Mouse (Mus musculus): ENCODE data around the gene Dusp14. TPM values are rescaled to one million over a fixed set of nuclear protein-coding genes. Genes with fewer than 3 reads are reported as not detected.

Gene Dusp14
- polyA plus RNA-seq, 1 experiment from 2014 or later, result 8.8 TPM

DNA sequence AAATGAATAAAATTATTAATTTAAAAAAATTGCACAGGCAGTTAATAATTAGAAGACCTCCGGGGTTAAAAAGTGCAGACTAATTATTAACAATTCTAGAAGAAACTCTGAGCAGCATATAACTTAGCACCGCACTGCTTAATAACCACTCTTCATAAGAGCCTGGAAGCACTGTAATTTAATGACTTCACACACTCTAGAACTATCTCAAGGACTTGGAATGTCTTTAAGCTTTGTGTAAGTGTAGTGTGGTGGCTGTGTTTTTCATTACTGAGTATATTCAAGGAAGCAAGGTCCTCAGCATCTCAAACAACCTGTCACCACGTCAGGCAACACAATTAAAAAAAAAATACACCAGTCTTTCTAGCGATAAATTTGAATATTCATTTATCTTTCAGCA lies 26.0 kb upstream of the Dusp14 start:
- H3K27ac ChIP-seq (ENCODE audit: low read depth, low read length), result no peak overlapping the region
- DNase-seq (ENCODE audit: low spot score, missing footprints) (no peak), ATAC-seq (ENCODE audit: low FRiP score) (no peak)
- H3K4me1 ChIP-seq (ENCODE audit: control insufficient read depth, insufficient read depth, low read length), result no peaks in the 10 kb centered on the region
- 0 out of 2 replicates have a peak, but pooled peaks cover under 1% of the 10 kb centered on the region for H3K36me3 ChIP-seq (ENCODE audit: control insufficient read depth, insufficient read depth, low read length)
- WGBS, result 91% methylated on average over 4 of the region's 4 CpGs
- no peak overlapping the region for H3K4me3 ChIP-seq (ENCODE audit: low read depth, low read length)
- no peak overlapping the region for H3K9ac ChIP-seq (ENCODE audit: low read length)
- H3K4me2 ChIP-seq, result no peak overlapping the region
- no peaks in the 10 kb centered on the region for H3K27me3 ChIP-seq (ENCODE audit: control insufficient read depth, insufficient read depth, low read length)
- H3K9me3 ChIP-seq (ENCODE audit: control insufficient read depth, low read length), result no peaks in the 10 kb centered on the region

DNA sequence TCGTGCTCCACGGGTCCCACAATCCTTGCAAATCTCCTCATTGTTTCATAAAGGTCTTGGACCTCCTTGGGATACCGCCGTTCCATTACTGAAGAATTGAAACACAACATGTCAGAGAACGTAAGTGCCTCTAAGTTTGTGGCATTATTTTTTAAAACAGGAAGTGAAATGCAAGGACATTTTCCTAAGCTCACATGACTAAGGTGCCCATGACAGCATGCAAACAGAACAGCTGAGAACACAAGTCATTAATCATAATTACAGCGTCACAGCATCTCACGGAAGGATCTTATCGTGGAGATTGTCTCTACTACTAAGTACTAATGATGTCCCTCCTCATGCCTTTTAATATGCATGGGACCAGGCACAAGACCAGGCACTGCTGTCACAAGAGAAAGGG lies 21.5 kb upstream of the Dusp14 start:
- Histone ChIP-seq H3K4me3 (ENCODE audit: low read depth, low read length) (no peak overlapping the region), H3K27me3 (ENCODE audit: control insufficient read depth, insufficient read depth, low read length) (no peaks in the 10 kb centered on the region), H3K4me2 (no peak overlapping the region), H3K9ac (ENCODE audit: low read length) (no peak overlapping the region), H3K4me1 (ENCODE audit: control insufficient read depth, insufficient read depth, low read length) (no peaks in the 10 kb centered on the region), H3K9me3 (ENCODE audit: control insufficient read depth, low read length) (no peaks in the 10 kb centered on the region), H3K27ac (ENCODE audit: low read depth, low read length) (no peak overlapping the region), H3K36me3 (ENCODE audit: control insufficient read depth, insufficient read depth, low read length) (peaks cover 3% of the 10 kb centered on the region; the same call in 1 of the 2 replicates)
- 91% methylated on average over 8 of the region's 8 CpGs for WGBS
- DNase-seq (ENCODE audit: low spot score, missing footprints) (no peak), ATAC-seq (ENCODE audit: low FRiP score) (no peak)

DNA sequence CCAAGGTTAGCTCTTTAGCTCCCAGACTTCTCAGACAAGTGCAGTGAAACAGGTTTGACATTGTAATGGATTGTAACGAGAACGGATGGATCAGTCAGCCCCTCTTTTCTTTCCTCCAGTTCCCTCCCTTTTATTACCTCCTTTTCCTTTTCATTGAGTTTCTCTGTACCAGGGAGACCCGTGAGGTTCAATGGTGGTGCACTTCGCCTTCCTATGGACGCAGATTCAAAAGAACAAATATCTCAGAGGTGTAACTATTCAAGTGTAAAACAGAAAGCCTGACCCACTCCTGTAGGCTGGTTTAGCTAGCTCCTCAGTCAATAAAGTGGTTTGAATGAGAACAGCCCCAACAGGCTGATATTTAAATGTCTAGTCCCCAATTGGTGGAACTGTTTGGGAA lies 12.8 kb upstream of the Dusp14 start:
- Histone ChIP-seq H3K4me2 (no peak overlapping the region), H3K27me3 (ENCODE audit: control insufficient read depth, insufficient read depth, low read length) (no peaks in the 10 kb centered on the region), H3K4me1 (ENCODE audit: control insufficient read depth, insufficient read depth, low read length) (no peaks in the 10 kb centered on the region), H3K9me3 (ENCODE audit: control insufficient read depth, low read length) (no peaks in the 10 kb centered on the region), H3K36me3 (ENCODE audit: control insufficient read depth, insufficient read depth, low read length) (no peaks in the 10 kb centered on the region), H3K9ac (ENCODE audit: low read length) (no peak overlapping the region), H3K27ac (ENCODE audit: low read depth, low read length) (no peak overlapping the region), H3K4me3 (ENCODE audit: low read depth, low read length) (no peak overlapping the region)
- no peak for ATAC-seq (ENCODE audit: low FRiP score)
- WGBS, result 93% methylated on average over 5 of the region's 5 CpGs
- no peak for DNase-seq (ENCODE audit: low spot score, missing footprints)

DNA sequence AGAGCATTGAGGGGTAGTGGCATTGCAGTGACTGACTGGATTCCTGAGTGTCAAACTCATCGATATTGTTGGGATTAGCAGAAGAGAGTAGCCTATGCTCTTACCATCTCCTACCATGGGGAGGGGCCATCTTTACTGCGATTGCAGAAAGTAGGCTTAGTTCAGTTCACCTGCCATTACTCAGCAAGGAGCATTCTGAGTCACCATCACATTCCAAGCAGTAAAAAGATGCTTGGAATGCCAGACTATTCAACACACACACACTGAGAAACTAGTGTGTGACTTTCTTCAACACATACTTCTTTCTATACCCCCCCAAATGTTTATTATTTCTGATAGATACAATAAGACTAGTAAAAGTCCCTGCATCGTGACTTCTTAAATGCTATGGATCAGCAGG lies 11.3 kb upstream of the Dusp14 start:
- WGBS, result 88% methylated on average over 3 of the region's 3 CpGs
- no peak for ATAC-seq (ENCODE audit: low FRiP score)

DNA sequence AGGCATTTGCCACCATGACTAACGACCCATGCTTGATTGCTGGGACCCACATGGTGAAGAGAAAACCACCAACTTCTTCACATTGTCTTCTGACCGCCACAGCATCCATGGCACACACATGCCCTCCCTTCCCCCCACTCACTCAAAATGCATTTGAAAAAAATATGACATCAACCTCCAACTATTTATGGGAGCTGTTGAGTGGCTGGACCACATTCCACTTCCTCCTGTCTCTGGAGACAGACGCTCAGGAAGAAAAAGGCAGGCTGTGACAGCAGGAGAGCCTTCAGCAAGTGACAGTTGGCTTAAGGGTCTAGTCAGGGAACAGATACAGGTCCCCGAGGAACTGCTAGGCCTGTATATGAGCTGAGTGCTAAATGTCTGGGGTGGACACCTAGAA lies 10.8 kb upstream of the Dusp14 start:
- 90% methylated on average over 4 of the region's 4 CpGs for WGBS
- Histone ChIP-seq H3K4me1 (ENCODE audit: control insufficient read depth, insufficient read depth, low read length) (no peaks in the 10 kb centered on the region), H3K27me3 (ENCODE audit: control insufficient read depth, insufficient read depth, low read length) (no peaks in the 10 kb centered on the region), H3K9me3 (ENCODE audit: control insufficient read depth, low read length) (no peaks in the 10 kb centered on the region), H3K9ac (ENCODE audit: low read length) (no peak overlapping the region), H3K4me3 (ENCODE audit: low read depth, low read length) (no peak overlapping the region), H3K4me2 (no peak overlapping the region), H3K36me3 (ENCODE audit: control insufficient read depth, insufficient read depth, low read length) (no peaks in the 10 kb centered on the region), H3K27ac (ENCODE audit: low read depth, low read length) (no peak overlapping the region)
- ATAC-seq (ENCODE audit: low FRiP score), result no peak
- no peak for DNase-seq (ENCODE audit: low spot score, missing footprints)

More for the DNA sequence above, 11.3 kb upstream of the Dusp14 start:
- H3K27ac ChIP-seq (ENCODE audit: low read depth, low read length), result no peak overlapping the region
- H3K9ac ChIP-seq (ENCODE audit: low read length), result no peak overlapping the region
- no peaks in the 10 kb centered on the region for H3K36me3 ChIP-seq (ENCODE audit: control insufficient read depth, insufficient read depth, low read length)
- H3K4me3 ChIP-seq (ENCODE audit: low read depth, low read length), result no peak overlapping the region
- H3K4me1 ChIP-seq (ENCODE audit: control insufficient read depth, insufficient read depth, low read length), result no peaks in the 10 kb centered on the region
- H3K27me3 ChIP-seq (ENCODE audit: control insufficient read depth, insufficient read depth, low read length), result no peaks in the 10 kb centered on the region
- H3K9me3 ChIP-seq (ENCODE audit: control insufficient read depth, low read length), result no peaks in the 10 kb centered on the region
- no peak overlapping the region for H3K4me2 ChIP-seq
- no peak for DNase-seq (ENCODE audit: low spot score, missing footprints)

DNA sequence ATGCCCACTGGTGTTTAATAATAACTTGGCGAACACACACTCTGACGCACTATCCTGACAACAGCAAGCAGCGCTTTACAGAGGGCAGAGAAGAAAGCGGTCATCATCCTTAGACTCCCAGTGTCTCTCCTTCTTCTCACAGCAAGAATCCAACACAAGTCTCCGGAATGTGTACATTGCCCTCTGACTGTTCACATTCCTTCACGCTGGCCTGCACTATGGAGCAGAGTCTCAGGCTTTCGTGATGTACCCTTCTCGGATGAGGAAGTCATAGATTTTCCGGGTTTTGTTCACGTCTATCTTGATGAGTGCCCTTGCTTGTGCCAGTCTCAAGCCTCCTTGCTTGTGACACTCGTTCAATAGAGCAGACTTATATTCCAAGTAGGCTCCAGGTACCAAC lies 10.3 kb upstream of the Dusp14 start:
- ATAC-seq (ENCODE audit: low FRiP score), result no peak
- Histone ChIP-seq H3K27me3 (ENCODE audit: control insufficient read depth, insufficient read depth, low read length) (no peaks in the 10 kb centered on the region), H3K27ac (ENCODE audit: low read depth, low read length) (no peak overlapping the region), H3K36me3 (ENCODE audit: control insufficient read depth, insufficient read depth, low read length) (no peaks in the 10 kb centered on the region), H3K4me3 (ENCODE audit: low read depth, low read length) (no peak overlapping the region), H3K4me1 (ENCODE audit: control insufficient read depth, insufficient read depth, low read length) (no peaks in the 10 kb centered on the region), H3K4me2 (no peak overlapping the region), H3K9me3 (ENCODE audit: control insufficient read depth, low read length) (no peaks in the 10 kb centered on the region), H3K9ac (ENCODE audit: low read length) (no peak overlapping the region)
- 94% methylated on average over 11 of the region's 11 CpGs for WGBS
- DNase-seq (ENCODE audit: low spot score, missing footprints), result no peak

DNA sequence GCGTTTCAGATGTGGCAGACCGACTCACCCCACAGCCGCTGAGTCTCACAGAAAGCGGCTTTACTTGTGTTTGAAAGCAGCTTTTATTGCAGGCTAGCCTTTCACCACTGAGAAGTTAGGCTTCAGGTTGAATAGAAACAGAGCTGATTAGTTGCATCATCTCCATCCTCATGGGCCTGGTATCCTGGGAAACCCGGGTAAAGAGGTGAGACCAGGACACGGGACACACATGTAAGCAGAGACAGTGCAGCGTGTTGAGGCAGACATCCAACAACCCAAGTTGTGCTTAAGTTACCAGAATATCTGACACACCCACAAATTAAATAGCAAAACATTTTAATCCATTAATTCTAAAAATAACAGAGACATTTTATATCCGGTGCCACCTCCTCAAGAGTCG lies 9.5 kb upstream of the Dusp14 start:
- ATAC-seq (ENCODE audit: low FRiP score) (no peak), DNase-seq (ENCODE audit: low spot score, missing footprints) (no peak)
- Histone ChIP-seq H3K36me3 (ENCODE audit: control insufficient read depth, insufficient read depth, low read length) (no peaks in the 10 kb centered on the region), H3K9me3 (ENCODE audit: control insufficient read depth, low read length) (no peaks in the 10 kb centered on the region), H3K27me3 (ENCODE audit: control insufficient read depth, insufficient read depth, low read length) (no peaks in the 10 kb centered on the region), H3K9ac (ENCODE audit: low read length) (no peak overlapping the region), H3K27ac (ENCODE audit: low read depth, low read length) (no peak overlapping the region), H3K4me1 (ENCODE audit: control insufficient read depth, insufficient read depth, low read length) (no peaks in the 10 kb centered on the region), H3K4me2 (no peak overlapping the region), H3K4me3 (ENCODE audit: low read depth, low read length) (no peak overlapping the region)
- WGBS, result 93% methylated on average over 9 of the region's 9 CpGs

DNA sequence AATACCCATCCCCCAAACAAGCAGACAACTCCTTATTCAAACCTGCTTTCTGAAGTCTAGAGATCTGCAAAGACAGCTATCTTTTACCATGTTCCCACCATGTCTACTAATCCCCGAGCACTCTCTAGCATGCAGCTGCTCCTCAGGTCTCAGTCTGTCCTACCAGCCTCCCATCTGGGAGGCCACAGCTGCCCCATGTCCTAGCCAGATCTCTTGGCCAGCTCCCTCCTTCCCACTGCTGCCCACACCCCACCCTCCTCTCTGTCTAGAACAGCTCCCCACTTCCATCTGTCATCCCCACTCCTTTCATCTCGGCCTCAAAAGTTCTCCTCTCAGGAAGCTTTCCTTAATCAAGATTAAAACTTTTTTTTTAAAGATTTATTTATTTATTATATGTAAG lies 7.9 kb upstream of the Dusp14 start:
- 82% methylated on average over 2 of the region's 2 CpGs for WGBS
- Histone ChIP-seq H3K36me3 (ENCODE audit: control insufficient read depth, insufficient read depth, low read length) (no peaks in the 10 kb centered on the region), H3K4me3 (ENCODE audit: low read depth, low read length) (no peak overlapping the region), H3K9me3 (ENCODE audit: control insufficient read depth, low read length) (no peaks in the 10 kb centered on the region), H3K9ac (ENCODE audit: low read length) (no peak overlapping the region), H3K4me1 (ENCODE audit: control insufficient read depth, insufficient read depth, low read length) (no peaks in the 10 kb centered on the region), H3K4me2 (no peak overlapping the region), H3K27me3 (ENCODE audit: control insufficient read depth, insufficient read depth, low read length) (no peaks in the 10 kb centered on the region), H3K27ac (ENCODE audit: low read depth, low read length) (no peak overlapping the region)
- ATAC-seq (ENCODE audit: low FRiP score) (no peak), DNase-seq (ENCODE audit: low spot score, missing footprints) (no peak)

DNA sequence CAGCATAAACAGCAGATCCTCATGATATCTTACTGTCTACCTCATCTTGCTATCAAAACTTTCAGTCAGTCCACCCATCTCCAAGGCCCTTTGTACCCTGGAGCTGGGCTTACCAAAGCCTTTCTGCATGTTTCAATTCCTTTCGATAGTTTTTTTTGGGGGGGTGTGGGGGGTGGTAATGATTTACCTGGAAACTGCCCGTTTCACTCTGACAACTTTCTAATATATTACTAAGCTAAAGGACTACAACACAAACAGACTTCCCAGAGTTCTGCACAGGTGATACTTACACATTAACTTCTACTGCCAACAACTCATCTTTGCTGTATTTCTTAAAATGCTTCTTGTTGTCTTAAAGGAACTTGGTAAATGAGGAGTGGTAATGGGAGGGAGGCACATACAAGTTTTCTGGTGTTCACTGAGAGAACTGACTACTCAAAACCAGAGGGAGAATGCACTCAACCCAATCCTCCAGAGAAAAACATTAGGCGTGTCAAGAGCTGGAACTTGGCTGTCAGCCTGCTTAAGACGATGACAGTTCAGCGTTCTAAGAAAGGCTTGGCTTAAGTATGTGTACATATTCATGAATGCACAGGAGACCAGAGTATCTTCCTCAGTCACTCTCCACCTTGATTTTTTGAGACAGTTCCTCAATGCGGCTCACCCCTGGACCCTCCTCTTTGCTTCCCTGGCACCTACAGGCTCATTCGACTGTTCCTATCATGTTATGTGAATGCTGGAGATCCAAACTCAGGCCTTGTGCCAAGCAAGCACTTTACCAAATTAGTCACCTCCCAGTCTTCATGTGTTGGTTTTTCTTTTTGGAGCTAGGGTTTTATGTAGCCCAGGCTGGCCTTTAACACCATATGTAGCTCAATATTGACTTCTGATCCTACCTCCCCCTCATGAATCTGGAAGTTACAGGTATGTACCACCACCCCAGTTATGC lies 5.0 kb upstream of the Dusp14 start:
- 80% methylated on average over 7 of the region's 7 CpGs for WGBS
- Histone ChIP-seq H3K4me2 (no peak overlapping the region), H3K27me3 (ENCODE audit: control insufficient read depth, insufficient read depth, low read length) (peaks cover 7% of the 10 kb centered on the region), H3K36me3 (ENCODE audit: control insufficient read depth, insufficient read depth, low read length) (no peaks in the 10 kb centered on the region), H3K4me1 (ENCODE audit: control insufficient read depth, insufficient read depth, low read length) (no peaks in the 10 kb centered on the region), H3K4me3 (ENCODE audit: low read depth, low read length) (no peak overlapping the region), H3K9ac (ENCODE audit: low read length) (no peak overlapping the region), H3K9me3 (ENCODE audit: control insufficient read depth, low read length) (no peaks in the 10 kb centered on the region), H3K27ac (ENCODE audit: low read depth, low read length) (no peak overlapping the region)
- ATAC-seq (ENCODE audit: low FRiP score) (no peak), DNase-seq (ENCODE audit: low spot score, missing footprints) (no peak)

All from midbrain, embryonic 11.5 days (tissue).